Mouse (Mus musculus) heart, embryonic 14.5 days (tissue): Measurements from ENCODE around the gene Mlf2. TPM values are rescaled to one million over a fixed set of nuclear protein-coding genes. Genes with fewer than 3 reads are reported as not detected.
A peak's percentile ranks its signal among the peaks of the same experiment; 100 is the strongest.

Source experiments
- ATAC-seq: fragments of 200-750 bp; cut with Nextera tagmentation; 2 replicates; pipeline ENCODE4 v1.8.0; 2017; ENCODE audit warnings: low read depth, moderate TSS enrichment; ENCODE audit not compliant: insufficient number of reproducible peaks, insufficient read depth, low FRiP score
- H3K27ac ChIP-seq, 2 experiments: fragments of 200-500 bp in 1 of 2; fragments of 300-500 bp in 1 of 2; sonication (generic) in 1 of 2; replicated peaks in 1 of 2; 2 replicates each; pipeline ENCODE4 v1.5.1; 2012 to 2014; ENCODE audit warnings: low read depth in 2 of 2, low read length in 2 of 2, control low read depth in 1 of 2, mild to moderate bottlenecking in 1 of 2, mixed read lengths in 1 of 2; ENCODE audit not compliant: control insufficient read depth in 1 of 2, insufficient read depth in 1 of 2
- H3K27me3 ChIP-seq: fragments of 300-500 bp; sonication (generic); 2 replicates; pipeline ENCODE4 v1.6.1; 2014; ENCODE audit warnings: mild to moderate bottlenecking, low read length, control low read depth; ENCODE audit not compliant: control insufficient read depth, insufficient read depth
- H3K36me3 ChIP-seq: fragments of 300-500 bp; sonication (generic); 2 replicates; pipeline ENCODE4 v1.6.1; 2014; ENCODE audit warnings: mild to moderate bottlenecking, control low read depth, low read length, mixed read lengths; ENCODE audit not compliant: control insufficient read depth, insufficient read depth
- H3K4me1 ChIP-seq, 2 experiments: fragments of 200-500 bp in 1 of 2; fragments of 300-500 bp in 1 of 2; sonication (generic) in 1 of 2; 2 replicates each; pipeline ENCODE4 v1.6.1; 2012 to 2014; ENCODE audit warnings: low read length in 2 of 2, control low read depth in 1 of 2, mixed read lengths in 1 of 2; ENCODE audit not compliant: control insufficient read depth in 2 of 2, insufficient read depth in 2 of 2
- H3K4me2 ChIP-seq: fragments of 300-500 bp; sonication (generic); 2 replicates; pipeline ENCODE4 v1.6.1; 2014; ENCODE audit warnings: mild to moderate bottlenecking, low read length
- H3K4me3 ChIP-seq, 2 experiments: fragments of 200-500 bp in 1 of 2; fragments of 300-500 bp in 1 of 2; sonication (generic) in 1 of 2; 2 replicates each; pipeline ENCODE4 v1.5.1; 2012 to 2014; ENCODE audit warnings: low read length in 2 of 2, mild to moderate bottlenecking in 2 of 2, control low read depth in 1 of 2, low read depth in 1 of 2, moderate library complexity in 1 of 2; ENCODE audit not compliant: control insufficient read depth in 1 of 2, insufficient read depth in 1 of 2
- H3K9ac ChIP-seq: fragments of 300-500 bp; sonication (generic); 2 replicates; pipeline ENCODE4 v1.6.1; 2014; ENCODE audit warnings: mild to moderate bottlenecking, low read length
- H3K9me3 ChIP-seq: fragments of 300-500 bp; sonication (generic); 2 replicates; pipeline ENCODE4 v1.6.1; 2016; ENCODE audit warnings: low read length, control low read depth; ENCODE audit not compliant: control insufficient read depth
- WGBS: fragments of 180-500 bp; shearing (Covaris S2); extraction: QIAGEN DNeasy Blood & Tissue Kit; methylation state at CpG from one replicate; pipeline ENCODE4 v1.1.7; 2014; 5-methylcytosine and 5-hydroxymethylcytosine counted together
- polyA plus RNA-seq: library from polyadenylated mRNA; unstranded; fragments of >200 nt; fragmentation: Nextera tagmentation; extraction: Ambion mirVana; gene quantifications from 2 replicates; pipeline ENCODE4 v1.2.1, GENCODE M21; 2014

Mlf2 gene
- polyA plus RNA-seq, 1 experiment from 2014 or later, result 365 TPM

- no peaks in the 10 kb centered on the region for H3K27me3 ChIP-seq
- WGBS, result 6% methylated on average over 24 of the region's 24 CpGs
- peak; percentile 66 for ATAC-seq
Measured at GRCm38 (mm10) chr6:124904161-124904981, 26.8 kb upstream of the Mlf2 start.

DNA sequence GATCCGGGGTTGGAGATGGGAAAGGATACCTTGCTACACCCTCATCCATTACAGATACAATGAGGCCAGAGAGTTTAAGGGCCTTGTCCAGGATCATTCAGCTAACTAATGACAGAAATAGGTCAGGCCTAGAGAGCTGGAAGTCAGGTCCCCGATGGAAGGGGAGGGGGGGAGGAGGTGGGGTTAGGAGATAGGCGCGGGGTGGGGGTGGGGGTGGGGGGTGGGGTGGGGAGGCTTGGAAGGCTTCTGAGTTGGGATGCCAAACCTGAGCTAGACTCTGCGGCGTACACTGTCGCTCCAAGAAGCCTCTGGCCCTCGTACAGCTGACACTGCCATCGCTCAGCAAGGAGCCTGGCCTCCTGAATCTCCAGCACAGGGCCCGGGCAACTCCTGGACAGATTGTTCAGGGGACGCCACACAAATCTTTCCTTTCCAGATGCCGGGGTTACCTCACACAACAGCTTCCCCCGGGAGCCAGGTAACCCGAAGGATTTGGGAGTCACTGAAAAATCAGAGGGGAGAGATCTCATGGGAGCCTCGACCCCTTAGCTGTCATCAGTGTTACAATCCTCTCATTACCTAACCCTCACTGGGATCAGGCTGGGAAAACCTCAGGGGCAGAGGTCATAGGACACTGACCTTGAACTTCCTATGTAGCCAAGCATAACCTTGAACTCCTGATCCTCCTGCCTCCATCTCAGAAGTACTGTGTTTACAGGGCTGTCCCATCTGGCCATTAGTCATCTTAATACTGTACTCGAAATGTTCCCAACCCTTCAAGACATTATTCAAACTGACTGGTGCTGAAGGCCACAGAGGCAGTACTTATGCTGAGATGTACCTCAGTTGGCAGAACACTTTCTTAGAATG, 26.0 kb upstream of the Mlf2 start:
- Histone ChIP-seq H3K9me3 (no peaks in the 10 kb centered on the region), H3K4me2 (peak overlapping the region; percentile 70), H3K4me1 (peaks cover 13 to 18% of the 10 kb centered on the region in 2 experiments), H3K36me3 (no peaks in the 10 kb centered on the region), H3K9ac (peak overlapping the region; percentile 69), H3K4me3 (peak overlapping the region; percentile 43 to 47; a peak in 3 of 4 replicates), H3K27me3 (no peaks in the 10 kb centered on the region; the same call in 1 of the 2 replicates), H3K27ac (peak overlapping the region; percentile 92 to 97)
- ATAC-seq, result no peak
- WGBS, result 34% methylated on average over 16 of the region's 16 CpGs

More at GRCm38 (mm10) chr6:124904161-124904981, 26.8 kb upstream of the Mlf2 start:
- Histone ChIP-seq H3K27ac (peak overlapping the region; percentile 92 to 99), H3K4me2 (peak overlapping the region; percentile 70), H3K36me3 (no peaks in the 10 kb centered on the region), H3K9ac (peak overlapping the region; percentile 69), H3K4me1 (peaks cover 9 to 12% of the 10 kb centered on the region in 2 experiments), H3K9me3 (no peaks in the 10 kb centered on the region), H3K4me3 (peak overlapping the region; percentile 47 to 49)

GRCm38 (mm10) chr6:124907767-124908166, 23.4 kb upstream of the Mlf2 start:
- 76% methylated on average over 1 of the region's 1 CpGs for WGBS
- Histone ChIP-seq H3K4me2 (no peak overlapping the region), H3K36me3 (no peaks in the 10 kb centered on the region), H3K27me3 (peaks cover 4% of the 10 kb centered on the region; the same call in 1 of the 2 replicates), H3K27ac (no peak overlapping the region), H3K9me3 (no peaks in the 10 kb centered on the region), H3K4me3 (no peak overlapping the region), H3K4me1 (peaks cover 16 to 30% of the 10 kb centered on the region in 2 experiments), H3K9ac (no peak overlapping the region)
- no peak for ATAC-seq

DNA sequence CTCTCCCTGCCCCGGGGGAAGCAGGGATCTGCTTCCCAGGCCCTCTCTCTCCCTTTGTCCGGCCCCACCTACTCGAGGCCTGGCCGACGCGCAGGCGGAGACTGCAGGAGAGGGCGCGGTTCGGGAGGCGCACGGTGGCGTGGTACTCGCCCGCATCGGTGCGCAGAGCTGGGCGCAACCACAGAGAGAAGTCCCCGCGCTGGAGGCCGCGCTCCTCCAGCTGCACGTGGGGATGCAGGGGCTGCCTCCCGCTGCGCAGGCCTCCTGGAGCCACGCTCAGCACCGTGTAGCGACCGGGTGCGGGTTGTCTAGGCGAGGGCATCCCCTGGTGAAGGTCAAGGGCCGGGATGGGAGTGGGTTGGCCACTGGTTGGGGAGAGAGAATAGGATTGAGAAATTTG, 21.2 kb upstream of the Mlf2 start:
- peak overlapping the region; percentile 59 for H3K4me2 ChIP-seq

GRCm38 (mm10) chr6:124911533-124912218, 19.5 kb upstream of the Mlf2 start, which contains the start of gene Lag3:
Lag3 (minus strand) TSS chr6:124911705.
- WGBS, result 15% methylated on average over 13 of the region's 13 CpGs
- H3K4me3 ChIP-seq, result no peak within 1 kb of the TSS
- peaks cover 4% of the 10 kb centered on the region; the same call in 1 of the 2 replicates for H3K27me3 ChIP-seq
- H3K27ac ChIP-seq, result 0 out of 4 replicates have a peak within 1 kb of the TSS, but pooled peaks of 1 of the 2 experiments have one; percentile 1
- ATAC-seq, result no peak
- H3K36me3 ChIP-seq, result peaks cover 25% of the 10 kb centered on the region
- no peaks in the 10 kb centered on the region for H3K9me3 ChIP-seq
- no peak within 1 kb of the TSS for H3K9ac ChIP-seq
- peak within 1 kb of the TSS; percentile 32; the same call in 1 of the 2 replicates for H3K4me2 ChIP-seq
- peaks cover 23 to 37% of the 10 kb centered on the region in 2 experiments for H3K4me1 ChIP-seq

More for the DNA sequence above, 21.2 kb upstream of the Mlf2 start:
- H3K27me3 ChIP-seq, result peaks cover 4% of the 10 kb centered on the region; the same call in 1 of the 2 replicates
- no peak overlapping the region for H3K27ac ChIP-seq
- WGBS, result 3% methylated on average over 32 of the region's 32 CpGs
- H3K4me3 ChIP-seq, result peak overlapping the region; percentile 10 to 16; a peak in 2 of 4 replicates
- peak overlapping the region; percentile 61 for H3K9ac ChIP-seq
- no peaks in the 10 kb centered on the region for H3K9me3 ChIP-seq
- ATAC-seq, result no peak
- peaks cover 21% of the 10 kb centered on the region for H3K36me3 ChIP-seq
- peaks cover 14 to 28% of the 10 kb centered on the region in 2 experiments for H3K4me1 ChIP-seq

- peaks cover 25% of the 10 kb centered on the region for H3K36me3 ChIP-seq
- H3K27ac ChIP-seq, result 0 out of 4 replicates have a peak overlapping the region, but pooled peaks of 1 of the 2 experiments have one; percentile 11
- peaks cover 24 to 39% of the 10 kb centered on the region in 2 experiments for H3K4me1 ChIP-seq
Measured at GRCm38 (mm10) chr6:124913214-124913613, 18.0 kb upstream of the Mlf2 start.

More at GRCm38 (mm10) chr6:124913214-124913613, 18.0 kb upstream of the Mlf2 start:
- no peak overlapping the region for H3K4me2 ChIP-seq
- ATAC-seq, result no peak
- WGBS, result 57% methylated on average over 6 of the region's 6 CpGs
- no peak overlapping the region for H3K4me3 ChIP-seq
- H3K9me3 ChIP-seq, result no peaks in the 10 kb centered on the region
- peaks cover 4% of the 10 kb centered on the region; the same call in 1 of the 2 replicates for H3K27me3 ChIP-seq
- H3K9ac ChIP-seq, result no peak overlapping the region
